Mouse (Mus musculus) granulocyte monocyte progenitor cell, adult 5-6 weeks (primary cell): ENCODE measurements around the gene Adat3. TPM values are rescaled to one million over a fixed set of nuclear protein-coding genes. Genes with fewer than 3 reads are reported as not detected.
"Not testable (repeated sequence)": the region's sequence is repeated elsewhere in the genome, so short reads cannot be mapped to it uniquely, and the experiment has no call there.

Experiments used
- ATAC-seq: replicated peaks from 2 replicates; pipeline ENCODE4 v1.8.0; 2016; ENCODE audit warnings: mild to moderate bottlenecking, moderate TSS enrichment, inconsistent platforms; ENCODE audit not compliant: poor library complexity, severe bottlenecking
- total RNA-seq, 2 experiments: library from RNA; stranded (forward) in 1 of 2; stranded (reverse) in 1 of 2; fragments of 200-712, 200-1000 nt in 1 of 2; fragments of >200 nt in 1 of 2; fragmentation: Nextera tagmentation in 1 of 2; gene quantifications; 2 replicates each; pipeline ENCODE4 v1.2.3; 2014 to 2017

Gene Adat3
- total RNA-seq, 2 experiments from 2014 or later = 0.67 TPM; not detected in 1

- ATAC-seq = peak; percentile 70
Observed at GRCm38 (mm10) chr10:80577195-80578130, 25.2 kb upstream of the Adat3 start, which contains the start of gene Klf16. Klf16 (minus strand) TSS chr10:80577321.

GRCm38 (mm10) chr10:80578131-80578750 is 24.4 kb upstream of the Adat3 start:
- ATAC-seq = peak; percentile 55

- peak; percentile 28 for ATAC-seq
Observed at GRCm38 (mm10) chr10:80578911-80579310, 23.8 kb upstream of the Adat3 start.

GRCm38 (mm10) chr10:80583047-80583446 is 19.6 kb upstream of the Adat3 start:
- no peak for ATAC-seq

GRCm38 (mm10) chr10:80584045-80584488 is 18.6 kb upstream of the Adat3 start:
- no peak for ATAC-seq

GRCm38 (mm10) chr10:80584642-80585552 is 17.8 kb upstream of the Adat3 start:
- ATAC-seq = no peak

GRCm38 (mm10) chr10:80585581-80585980 is 17.1 kb upstream of the Adat3 start:
- ATAC-seq = no peak

GRCm38 (mm10) chr10:80586407-80587304 is 16.0 kb upstream of the Adat3 start:
- no peak for ATAC-seq

- no peak for ATAC-seq
Observed at GRCm38 (mm10) chr10:80587305-80587657, 15.4 kb upstream of the Adat3 start.

GRCm38 (mm10) chr10:80589127-80589878 is 13.4 kb upstream of the Adat3 start:
- no peak for ATAC-seq

- ATAC-seq = peak; percentile 93
Observed at GRCm38 (mm10) chr10:80589879-80590854, 12.5 kb upstream of the Adat3 start, which contains the start of gene Abhd17a. Abhd17a (minus strand) TSS chr10:80590341.

- ATAC-seq = no peak
Observed at GRCm38 (mm10) chr10:80596318-80596717, 6.4 kb upstream of the Adat3 start.

GRCm38 (mm10) chr10:80603364-80603763 is 684 bp downstream of the Adat3 start:
- ATAC-seq = no peak

GRCm38 (mm10) chr10:80604001-80604509 is 1.4 kb downstream of the Adat3 start:
- no peak for ATAC-seq

- no peak for ATAC-seq
Observed at GRCm38 (mm10) chr10:80604988-80605387, 2.3 kb downstream of the Adat3 start.

- ATAC-seq = not testable (repeated sequence)
Observed at GRCm38 (mm10) chr10:80605721-80606120, 3.0 kb downstream of the Adat3 start, which contains the start of gene Gm49322. Gm49322 (plus strand) TSS chr10:80606021.

GRCm38 (mm10) chr10:80606306-80606705 is 3.6 kb downstream of the Adat3 start:
- no peak for ATAC-seq
